Mouse (Mus musculus) intestine, postnatal 0 days (tissue): ENCODE results near the gene Zfp955b. TPM values are rescaled to one million over a fixed set of nuclear protein-coding genes. Genes with fewer than 3 reads are reported as not detected.

Experiments used
- ATAC-seq: fragments of 200-750 bp; cut with Nextera tagmentation; 2 replicates; pipeline ENCODE4 v1.8.0; 2017; ENCODE audit warnings: mild to moderate bottlenecking, moderate TSS enrichment, moderate library complexity
- H3K27ac ChIP-seq: fragments of 300-500 bp; sonication (generic); 2 replicates; pipeline ENCODE4 v1.5.1; 2014; ENCODE audit warnings: mild to moderate bottlenecking, low read depth, low read length, moderate library complexity
- H3K27me3 ChIP-seq: fragments of 300-500 bp; sonication (generic); replicated peaks from 2 replicates; pipeline ENCODE4 v1.6.1; 2014; ENCODE audit warnings: low read length, mixed read lengths; ENCODE audit not compliant: control insufficient read depth, insufficient read depth
- H3K36me3 ChIP-seq: fragments of 300-500 bp; sonication (generic); 2 replicates; pipeline ENCODE4 v1.6.1; 2014; ENCODE audit warnings: mild to moderate bottlenecking, moderate library complexity; ENCODE audit not compliant: control insufficient read depth, insufficient read depth
- H3K4me1 ChIP-seq: fragments of 300-500 bp; sonication (generic); replicated peaks from 2 replicates; pipeline ENCODE4 v1.6.1; 2014; ENCODE audit warnings: antibody characterized with exemption, low read length, mixed read lengths; ENCODE audit not compliant: control insufficient read depth, insufficient read depth
- H3K4me2 ChIP-seq: fragments of 300-500 bp; sonication (generic); replicated peaks from 2 replicates; pipeline ENCODE4 v1.6.1; 2014; ENCODE audit warnings: low read depth, mild to moderate bottlenecking, moderate library complexity
- H3K4me3 ChIP-seq: fragments of 300-500 bp; sonication (generic); 2 replicates; pipeline ENCODE4 v1.5.1; 2014; ENCODE audit warnings: low read depth, low read length
- H3K9ac ChIP-seq: fragments of 300-500 bp; sonication (generic); 2 replicates; pipeline ENCODE4 v1.6.1; 2014; ENCODE audit warnings: mild to moderate bottlenecking, low read depth, low read length
- H3K9me3 ChIP-seq: fragments of 300-500 bp; sonication (generic); 2 replicates; pipeline ENCODE4 v1.6.1; 2016; ENCODE audit warnings: mixed run types; ENCODE audit not compliant: control insufficient read depth
- CTCF ChIP-seq: sonication (generic); IDR thresholded peaks from 2 replicates; pipeline ENCODE4 v1.5.1; 2016; ENCODE audit warnings: low read depth, mild to moderate bottlenecking, control low read depth, antibody characterized with exemption, moderate library complexity
- WGBS: fragments of 180-500 bp; shearing (Covaris S2); extraction: QIAGEN DNeasy Blood & Tissue Kit; methylation state at CpG from one replicate; pipeline ENCODE4 v1.1.7; 2014; 5-methylcytosine and 5-hydroxymethylcytosine counted together
- polyA plus RNA-seq: library from polyadenylated mRNA; unstranded; fragments of >200 nt; fragmentation: Nextera tagmentation; extraction: Ambion mirVana; gene quantifications from 2 replicates; pipeline ENCODE4 v1.2.1, GENCODE M21; 2015

Zfp955b gene
- polyA plus RNA-seq, 1 experiment from 2014 or later, result 3.6 TPM

DNA sequence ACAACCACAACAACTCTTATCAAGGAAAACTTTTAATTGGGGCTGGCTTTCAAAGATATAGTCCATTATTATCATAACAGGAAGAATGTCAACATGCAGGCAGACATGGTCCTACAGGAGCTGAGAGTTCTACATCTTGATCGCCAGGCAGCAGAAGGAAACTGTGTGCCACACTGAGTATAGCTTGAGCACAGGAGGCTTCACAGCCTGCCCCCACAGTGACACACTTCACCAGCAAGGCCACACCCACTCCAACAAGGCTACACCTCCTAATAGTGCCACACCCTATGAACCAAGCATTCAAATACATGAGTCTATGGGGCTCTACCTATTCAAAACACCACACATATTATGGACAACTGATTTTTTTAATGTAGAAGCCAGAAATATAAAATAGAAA, 63.6 kb downstream of the Zfp955b start:
- WGBS, result 93% methylated on average over 1 of the region's 1 CpGs

More for the DNA sequence above, 63.6 kb downstream of the Zfp955b start:
- H3K27me3 ChIP-seq, result no peaks in the 10 kb centered on the region
- H3K4me1 ChIP-seq, result no peaks in the 10 kb centered on the region
- H3K27ac ChIP-seq, result no peak overlapping the region
- peaks cover 4% of the 10 kb centered on the region; the same call in 1 of the 2 replicates for H3K36me3 ChIP-seq
- no peak for ATAC-seq
- H3K4me2 ChIP-seq, result no peak overlapping the region
- no peak overlapping the region for H3K9ac ChIP-seq
- H3K9me3 ChIP-seq, result peaks cover 9% of the 10 kb centered on the region
- no peak overlapping the region for H3K4me3 ChIP-seq
- no peak for TF ChIP-seq CTCF

Other genes starting within 250 kb of the Zfp955b start
- not detected in 2 replicates for gene 4921501E09Rik, start 221.5 kb upstream of the Zfp955b start, polyA plus RNA-seq
- 3.3 TPM in 2 replicates for gene Zfp563, start 200.2 kb upstream of the Zfp955b start, polyA plus RNA-seq
- gene Morc2b, start 149.9 kb upstream of the Zfp955b start, polyA plus RNA-seq, result not detected in 2 replicates
- not detected in 2 replicates for gene Olfr55, start 121.1 kb upstream of the Zfp955b start, polyA plus RNA-seq
- not detected in 2 replicates for gene Olfr239, start 98.2 kb upstream of the Zfp955b start, polyA plus RNA-seq
- not detected in 2 replicates for gene Olfr1564, start 67.9 kb upstream of the Zfp955b start, polyA plus RNA-seq
- 4.8 and 4.9 TPM in 2 replicates for gene Zfp955a, start 34.4 kb upstream of the Zfp955b start, polyA plus RNA-seq
- gene Olfr63, start 24.9 kb upstream of the Zfp955b start, polyA plus RNA-seq, result 0.03 TPM in 1 of 2 replicates, not detected in the other
- gene Zfp81, start 69.3 kb downstream of the Zfp955b start, polyA plus RNA-seq, result 2.6 and 3.0 TPM in 2 replicates
- gene Zfp101, start 105.1 kb downstream of the Zfp955b start, polyA plus RNA-seq, result 4.3 and 4.5 TPM in 2 replicates
- gene Actl9, start 143.4 kb downstream of the Zfp955b start, polyA plus RNA-seq, result not detected in 2 replicates
- 5.9 and 8.1 TPM in 2 replicates for gene Adamts10, start 234.7 kb downstream of the Zfp955b start, polyA plus RNA-seq